Mouse (Mus musculus) midbrain, embryonic 16.5 days (tissue): ENCODE results near the gene Ifit1. TPM values are rescaled to one million over a fixed set of nuclear protein-coding genes. Genes with fewer than 3 reads are reported as not detected.
A peak's percentile ranks its signal among the peaks of the same experiment; 100 is the strongest.
"Not testable (repeated sequence)": the region's sequence is repeated elsewhere in the genome, so short reads cannot be mapped to it uniquely, and the experiment has no call there.

Source experiments
- ATAC-seq: fragments of 200-750 bp; cut with Nextera tagmentation; 2 replicates; pipeline ENCODE4 v1.8.0; 2017; ENCODE audit warnings: moderate TSS enrichment
- H3K27ac ChIP-seq: fragments of 300-500 bp; sonication (generic); 2 replicates; pipeline ENCODE4 v1.5.1; 2014; ENCODE audit warnings: mild to moderate bottlenecking, low read length, mixed read lengths
- H3K27me3 ChIP-seq: fragments of 300-500 bp; sonication (generic); 2 replicates; pipeline ENCODE4 v1.6.1; 2014; ENCODE audit warnings: low read depth, low read length, mixed read lengths; ENCODE audit not compliant: control insufficient read depth, insufficient read depth
- H3K36me3 ChIP-seq: fragments of 300-500 bp; sonication (generic); 2 replicates; pipeline ENCODE4 v1.6.1; 2014; ENCODE audit warnings: mild to moderate bottlenecking, low read length, moderate library complexity, mixed read lengths; ENCODE audit not compliant: control insufficient read depth, insufficient read depth
- H3K4me1 ChIP-seq: fragments of 300-500 bp; sonication (generic); 2 replicates; pipeline ENCODE4 v1.6.1; 2014; ENCODE audit warnings: mild to moderate bottlenecking, low read length, mixed read lengths; ENCODE audit not compliant: control insufficient read depth, insufficient read depth
- H3K4me2 ChIP-seq: fragments of 300-500 bp; sonication (generic); 2 replicates; pipeline ENCODE4 v1.6.1; 2014; ENCODE audit warnings: mild to moderate bottlenecking, low read length, mixed read lengths
- H3K4me3 ChIP-seq: fragments of 300-500 bp; sonication (generic); 2 replicates; pipeline ENCODE4 v1.5.1; 2014; ENCODE audit warnings: low read depth, mild to moderate bottlenecking, low read length, moderate library complexity, mixed read lengths
- H3K9ac ChIP-seq: fragments of 300-500 bp; sonication (generic); 2 replicates; pipeline ENCODE4 v1.6.1; 2014; ENCODE audit warnings: low read depth, low read length, mixed read lengths
- H3K9me3 ChIP-seq: fragments of 300-500 bp; sonication (generic); replicated peaks from 2 replicates; pipeline ENCODE4 v1.6.1; 2014; ENCODE audit warnings: mild to moderate bottlenecking, low read length, mixed read lengths; ENCODE audit not compliant: control insufficient read depth, poor library complexity, severe bottlenecking
- WGBS: fragments of 180-500 bp; shearing (Covaris S2); extraction: QIAGEN DNeasy Blood & Tissue Kit; methylation state at CpG from one replicate; pipeline ENCODE4 v1.1.7; 2014; 5-methylcytosine and 5-hydroxymethylcytosine counted together
- polyA plus RNA-seq: library from polyadenylated mRNA; unstranded; fragments of >200 nt; fragmentation: Nextera tagmentation; extraction: Ambion mirVana; gene quantifications from 2 replicates; pipeline ENCODE4 v1.2.1, GENCODE M21; 2015

Gene Ifit1
- polyA plus RNA-seq, 1 experiment from 2014 or later: 0.29 TPM

- no peaks in the 10 kb centered on the region for H3K27me3 ChIP-seq
- H3K36me3 ChIP-seq: no peaks in the 10 kb centered on the region
- no peak overlapping the region for H3K4me3 ChIP-seq
- H3K27ac ChIP-seq: no peak overlapping the region
- no peak for ATAC-seq
- no peaks in the 10 kb centered on the region for H3K9me3 ChIP-seq
- 86% methylated on average over 5 of the region's 5 CpGs for whole genome bisulfite sequencing
- H3K4me1 ChIP-seq: no peaks in the 10 kb centered on the region
- no peak overlapping the region for H3K4me2 ChIP-seq
- no peak overlapping the region for H3K9ac ChIP-seq
Measured at GRCm38 (mm10) chr19:34642616-34643015, 1.9 kb downstream of the Ifit1 start.

- H3K27me3 ChIP-seq, H3K27ac ChIP-seq, ATAC-seq, H3K36me3 ChIP-seq, H3K4me2 ChIP-seq, H3K4me1 ChIP-seq, H3K9ac ChIP-seq, H3K9me3 ChIP-seq, H3K4me3 ChIP-seq: not testable (repeated sequence)
- 93% methylated on average over 8 of the region's 8 CpGs for WGBS
Measured at GRCm38 (mm10) chr19:34647630-34648029, 7.0 kb downstream of the Ifit1 start.

- H3K27me3 ChIP-seq: no peaks in the 10 kb centered on the region
- no peak overlapping the region for H3K9ac ChIP-seq
- no peak overlapping the region for H3K4me2 ChIP-seq
- no peaks in the 10 kb centered on the region for H3K9me3 ChIP-seq
- H3K4me1 ChIP-seq: no peaks in the 10 kb centered on the region
- 92% methylated on average over 3 of the region's 3 CpGs for WGBS
- no peak overlapping the region for H3K4me3 ChIP-seq
- H3K36me3 ChIP-seq: no peaks in the 10 kb centered on the region
- H3K27ac ChIP-seq: no peak overlapping the region
- ATAC-seq: no peak
Measured at GRCm38 (mm10) chr19:34650276-34650675, 9.6 kb downstream of the Ifit1 start.

GRCm38 (mm10) chr19:34650997-34651396 is 10.3 kb downstream of the Ifit1 start:
- Histone ChIP-seq H3K9me3 (no peaks in the 10 kb centered on the region), H3K27ac (no peak overlapping the region), H3K4me3 (no peak overlapping the region), H3K27me3 (no peaks in the 10 kb centered on the region), H3K4me1 (no peaks in the 10 kb centered on the region), H3K9ac (no peak overlapping the region), H3K36me3 (no peaks in the 10 kb centered on the region), H3K4me2 (no peak overlapping the region)
- 94% methylated on average over 6 of the region's 6 CpGs for WGBS
- no peak for ATAC-seq

GRCm38 (mm10) chr19:34655227-34655805 is 14.6 kb downstream of the Ifit1 start:
- 88% methylated on average over 10 of the region's 10 CpGs for WGBS
- no peak for ATAC-seq
- no peak overlapping the region for H3K4me2 ChIP-seq
- H3K4me1 ChIP-seq: no peaks in the 10 kb centered on the region
- H3K9ac ChIP-seq: no peak overlapping the region
- no peak overlapping the region for H3K4me3 ChIP-seq
- H3K9me3 ChIP-seq: no peaks in the 10 kb centered on the region
- no peaks in the 10 kb centered on the region for H3K27me3 ChIP-seq
- no peaks in the 10 kb centered on the region for H3K36me3 ChIP-seq
- H3K27ac ChIP-seq: no peak overlapping the region

GRCm38 (mm10) chr19:34656511-34657298 is 16.0 kb downstream of the Ifit1 start:
- 28% methylated on average over 2 of the region's 2 CpGs for WGBS
- no peak overlapping the region for H3K9ac ChIP-seq
- peak; percentile 45; the same call in 1 of the 2 replicates for ATAC-seq
- no peak overlapping the region for H3K4me3 ChIP-seq
- no peaks in the 10 kb centered on the region for H3K4me1 ChIP-seq
- no peaks in the 10 kb centered on the region for H3K27me3 ChIP-seq
- no peak overlapping the region for H3K27ac ChIP-seq
- H3K36me3 ChIP-seq: no peaks in the 10 kb centered on the region
- no peak overlapping the region for H3K4me2 ChIP-seq
- H3K9me3 ChIP-seq: no peaks in the 10 kb centered on the region

- Histone ChIP-seq H3K4me3 (peak overlapping the region; percentile 33), H3K36me3 (no peaks in the 10 kb centered on the region), H3K4me2 (peak overlapping the region; percentile 38), H3K9me3 (no peaks in the 10 kb centered on the region), H3K27ac (no peak overlapping the region), H3K9ac (peak overlapping the region; percentile 2; the same call in 1 of the 2 replicates), H3K27me3 (no peaks in the 10 kb centered on the region), H3K4me1 (no peaks in the 10 kb centered on the region)
- 18% methylated on average over 13 of the region's 13 CpGs for WGBS
- peak; percentile 98 for ATAC-seq
Measured at GRCm38 (mm10) chr19:34662067-34662507, 21.4 kb downstream of the Ifit1 start.

GRCm38 (mm10) chr19:34662740-34663139 is 22.1 kb downstream of the Ifit1 start:
- Histone ChIP-seq H3K36me3 (no peaks in the 10 kb centered on the region), H3K27me3 (no peaks in the 10 kb centered on the region), H3K9me3 (no peaks in the 10 kb centered on the region), H3K27ac (no peak overlapping the region), H3K4me1 (no peaks in the 10 kb centered on the region), H3K9ac (no peak overlapping the region), H3K4me3 (no peak overlapping the region), H3K4me2 (no peak overlapping the region)
- ATAC-seq: 0 out of 2 replicates have a peak, but pooled peaks have one; percentile 2
- WGBS: 56% methylated on average over 5 of the region's 5 CpGs

- Histone ChIP-seq H3K27me3 (no peaks in the 10 kb centered on the region), H3K4me3 (no peak overlapping the region), H3K4me1 (no peaks in the 10 kb centered on the region), H3K4me2 (no peak overlapping the region), H3K9ac (no peak overlapping the region), H3K9me3 (no peaks in the 10 kb centered on the region), H3K36me3 (no peaks in the 10 kb centered on the region), H3K27ac (no peak overlapping the region)
- no peak for ATAC-seq
- WGBS: 4% methylated on average over 5 of the region's 5 CpGs
Measured at GRCm38 (mm10) chr19:34666127-34666526, 25.5 kb downstream of the Ifit1 start.
